Mouse (Mus musculus) small intestine, adult 2 months (tissue): Measurements from ENCODE around the gene B3gntl1.

ENCODE experiments used
- CTCF ChIP-seq: fragments of 200-500 bp; IDR thresholded peaks from 2 replicates; pipeline ENCODE4 v1.5.1; 2012; ENCODE audit warnings: low read depth, mild to moderate bottlenecking, control low read depth, inconsistent platforms, low read length, moderate library complexity, mixed read lengths; ENCODE audit not compliant: insufficient replicate concordance, insufficient read length; ENCODE audit errors: extremely low read depth
- POLR2A ChIP-seq: fragments of 200-500 bp; IDR thresholded peaks from 2 replicates; pipeline ENCODE4 v1.6.1; 2012; ENCODE audit warnings: low read depth, mild to moderate bottlenecking, control low read depth, inconsistent platforms, low read length, moderate library complexity

DNA sequence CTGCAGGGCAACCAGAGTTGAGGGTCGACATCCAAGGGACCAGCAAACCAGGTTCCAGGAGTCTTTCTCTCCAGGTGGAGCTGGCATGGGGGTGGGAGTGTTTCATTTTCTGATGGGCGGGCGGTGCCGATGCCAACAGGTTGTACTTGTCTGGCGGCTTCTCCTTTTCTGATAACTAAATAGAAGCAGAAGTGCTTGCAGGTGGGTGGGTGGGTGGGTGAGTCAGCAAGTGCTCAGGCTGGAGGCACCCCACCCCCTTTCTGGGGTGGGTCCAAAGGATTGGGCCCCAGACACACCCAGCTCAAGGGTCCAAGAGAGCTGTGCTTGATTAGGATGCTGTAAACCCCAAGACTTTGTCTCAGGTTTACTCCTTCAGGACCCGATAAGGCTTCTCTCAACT is 40.0 kb upstream of the B3gntl1 start:
- TF ChIP-seq CTCF (no peak), POLR2A (no peak)
